Mouse (Mus musculus) spleen, embryonic (tissue): Measurements from ENCODE around the gene Kcnh7.

Experiments used
- CTCF ChIA-PET: fragments of 350-600 bp; sonication (Branson Sonifier 250); formaldehyde crosslinking; loops from one replicate; lab custom pipeline; 2022; lab: Charles Lee

Kcnh7 gene

GRCm38 (mm10) chr2:62983936-62984335 is 200.2 kb downstream of the Kcnh7 start:
- CTCF ChIA-PET = no interaction called here

GRCm38 (mm10) chr2:62935273-62935874 is 248.7 kb downstream of the Kcnh7 start:
- CTCF ChIA-PET = no interaction called here

- CTCF ChIA-PET = no interaction called here
These were observed 255.6 kb downstream of the Kcnh7 start for GRCm38 (mm10) chr2:62928494-62928893.

GRCm38 (mm10) chr2:62928065-62928464 is 256.0 kb downstream of the Kcnh7 start:
- CTCF ChIA-PET = no interaction called here

- CTCF ChIA-PET = no interaction called here
These were observed 260.3 kb downstream of the Kcnh7 start for GRCm38 (mm10) chr2:62923803-62924202.

- CTCF ChIA-PET = no interaction called here
These were observed 276.4 kb downstream of the Kcnh7 start for GRCm38 (mm10) chr2:62907688-62908087.

- CTCF ChIA-PET = no interaction called here
These were observed 281.4 kb downstream of the Kcnh7 start for GRCm38 (mm10) chr2:62902363-62903353.

GRCm38 (mm10) chr2:62878763-62879162 is 305.3 kb downstream of the Kcnh7 start:
- CTCF ChIA-PET = no interaction called here

GRCm38 (mm10) chr2:62855391-62855790 is 328.7 kb downstream of the Kcnh7 start:
- CTCF ChIA-PET = no interaction called here

- CTCF ChIA-PET = no interaction called here
These were observed 341.5 kb downstream of the Kcnh7 start for GRCm38 (mm10) chr2:62842630-62843029.

- CTCF ChIA-PET = no interaction called here
These were observed 349.8 kb downstream of the Kcnh7 start for GRCm38 (mm10) chr2:62834261-62834660.

- CTCF ChIA-PET = no interaction called here
These were observed 364.9 kb downstream of the Kcnh7 start for GRCm38 (mm10) chr2:62819231-62819630.

- CTCF ChIA-PET = no interaction called here
These were observed 368.1 kb downstream of the Kcnh7 start for GRCm38 (mm10) chr2:62816016-62816415.

- CTCF ChIA-PET = no interaction called here
These were observed 375.3 kb downstream of the Kcnh7 start for GRCm38 (mm10) chr2:62808813-62809212.

GRCm38 (mm10) chr2:62807476-62807882 is 376.6 kb downstream of the Kcnh7 start:
- CTCF ChIA-PET = no interaction called here

- CTCF ChIA-PET = no interaction called here
These were observed 377.2 kb downstream of the Kcnh7 start for GRCm38 (mm10) chr2:62806931-62807330.

GRCm38 (mm10) chr2:62804030-62804429 is 380.1 kb downstream of the Kcnh7 start:
- CTCF ChIA-PET = no interaction called here

GRCm38 (mm10) chr2:62784460-62785038 is 399.5 kb downstream of the Kcnh7 start:
- CTCF ChIA-PET = no interaction called here

- CTCF ChIA-PET = no interaction called here
These were observed 437.8 kb downstream of the Kcnh7 start for GRCm38 (mm10) chr2:62746256-62746655.

- CTCF ChIA-PET = no interaction called here
These were observed 441.0 kb downstream of the Kcnh7 start for GRCm38 (mm10) chr2:62743098-62743497.

GRCm38 (mm10) chr2:62730671-62731070 is 453.4 kb downstream of the Kcnh7 start:
- CTCF ChIA-PET = no interaction called here

GRCm38 (mm10) chr2:62727732-62728131 is 456.4 kb downstream of the Kcnh7 start:
- CTCF ChIA-PET = no interaction called here

- CTCF ChIA-PET = no interaction called here
These were observed 458.1 kb downstream of the Kcnh7 start for GRCm38 (mm10) chr2:62725946-62726345.
